Comparison of ENCODE assay signal across 9 mouse cellular contexts in genomic region chr6:23132573-23133181, GRCm38 (mm10). TPM values are rescaled to one million over a fixed set of nuclear protein-coding genes. Genes with fewer than 3 reads are reported as not detected.
A peak's percentile ranks its signal among the peaks of the same experiment; 100 is the strongest.
DNase-seq lines count a peak whose midpoint lies in the region; ATAC-seq lines count a peak whose summit lies in the region.
"Had no signal": no experiment of that assay in that cellular context is flagged by ENCODE, and none has a peak within 500 bp of the region (broad histone marks: within the 10 kb centered on the region; RNA-seq: fewer than 3 reads in every experiment).

Aass (minus strand) TSS chr6:23132986.

- no peaks in the 10 kb centered on the region for H3K36me3 ChIP-seq in forebrain, embryonic 16.5 days (ENCODE audit: control insufficient read depth, insufficient read depth)
- H3K36me3 ChIP-seq in hindbrain, embryonic 12.5 days, result no peaks in the 10 kb centered on the region
- no peaks in the 10 kb centered on the region for H3K36me3 ChIP-seq in stomach, embryonic 14.5 days (ENCODE audit: control insufficient read depth, insufficient read depth, low read length)
- H3K36me3 ChIP-seq: G1E had no signal

- H3K27me3 ChIP-seq in forebrain, embryonic 16.5 days (replicated peaks; ENCODE audit: control insufficient read depth, insufficient read depth, low read length), result no peaks in the 10 kb centered on the region
- no peaks in the 10 kb centered on the region for H3K27me3 ChIP-seq in hindbrain, embryonic 12.5 days
- H3K27me3 ChIP-seq in stomach, embryonic 14.5 days (ENCODE audit: control insufficient read depth, insufficient read depth, low read length), result no peaks in the 10 kb centered on the region

- WGBS in forebrain, embryonic 16.5 days, result 1% methylated on average over 20 of the region's 20 CpGs
- under 1% methylated on average over 20 of the region's 20 CpGs for WGBS in hindbrain, embryonic 12.5 days
- WGBS in stomach, embryonic 14.5 days, result under 1% methylated on average over 20 of the region's 20 CpGs

- no peaks in the 10 kb centered on the region for H3K9me3 ChIP-seq in forebrain, embryonic 16.5 days (ENCODE audit: control insufficient read depth, low read length)
- no peaks in the 10 kb centered on the region for H3K9me3 ChIP-seq in hindbrain, embryonic 12.5 days (replicated peaks)
- H3K9me3 ChIP-seq in stomach, embryonic 14.5 days (ENCODE audit: control insufficient read depth, low read depth, low read length), result no peaks in the 10 kb centered on the region
- H3K9me3 ChIP-seq: G1E had no signal

- peaks cover 8% of the 10 kb centered on the region for H3K4me1 ChIP-seq in forebrain, embryonic 16.5 days (replicated peaks; ENCODE audit: control insufficient read depth, insufficient read depth, low read length)
- H3K4me1 ChIP-seq in hindbrain, embryonic 12.5 days, result peaks cover 9% of the 10 kb centered on the region
- H3K4me1 ChIP-seq in stomach, embryonic 14.5 days (ENCODE audit: control insufficient read depth, insufficient read depth, low read length), result no peaks in the 10 kb centered on the region

- H3K27ac ChIP-seq in forebrain, embryonic 16.5 days (ENCODE audit: low read length), result no peak within 1 kb of the TSS
- no peak within 1 kb of the TSS for H3K27ac ChIP-seq in hindbrain, embryonic 12.5 days
- no peak within 1 kb of the TSS for H3K27ac ChIP-seq in stomach, embryonic 14.5 days (ENCODE audit: low read length)

- H3K4me2 ChIP-seq in forebrain, embryonic 16.5 days (ENCODE audit: low read length), result peak within 1 kb of the TSS; percentile 59
- H3K4me2 ChIP-seq in hindbrain, embryonic 12.5 days (replicated peaks), result peak within 1 kb of the TSS; percentile 76
- peak within 1 kb of the TSS; percentile 62 for H3K4me2 ChIP-seq in stomach, embryonic 14.5 days (replicated peaks; ENCODE audit: low read depth, low read length)

- H3K9ac ChIP-seq in forebrain, embryonic 16.5 days (replicated peaks; ENCODE audit: low read depth, low read length), result peak within 1 kb of the TSS; percentile 28
- peak within 1 kb of the TSS; percentile 20; the same call in 1 of the 2 replicates for H3K9ac ChIP-seq in hindbrain, embryonic 12.5 days
- H3K9ac ChIP-seq in stomach, embryonic 14.5 days (replicated peaks; ENCODE audit: low read depth, low read length), result no peak within 1 kb of the TSS

- peak; percentile 67 for ATAC-seq in forebrain, embryonic 16.5 days
- peak; percentile 63; the same call in 1 of the 2 replicates for ATAC-seq in hindbrain, embryonic 12.5 days (ENCODE audit: low FRiP score)
- ATAC-seq in stomach, embryonic 14.5 days (ENCODE audit: insufficient number of reproducible peaks, insufficient read depth, low FRiP score, low read depth), result peak; percentile 84

- peak; percentile 1 for DNase-seq in ovary, postnatal 10 days (ENCODE audit: low spot score)
- DNase-seq in ovary, adult 18-20 months (ENCODE audit: low spot score), result no peak
- peak; percentile 13 to 21 for DNase-seq in layer of hippocampus, postnatal 10 days (ENCODE audit: low spot score in 2 of 2)
- DNase-seq in lung, postnatal 25 days (ENCODE audit: low spot score), result peak; percentile 46
- DNase-seq in thymus, postnatal 0 days (ENCODE audit: low spot score), result no peak

- peak within 1 kb of the TSS; percentile 40 for H3K4me3 ChIP-seq in forebrain, embryonic 16.5 days (replicated peaks; ENCODE audit: low read length)
- peak within 1 kb of the TSS; percentile 42 for H3K4me3 ChIP-seq in hindbrain, embryonic 12.5 days
- peak within 1 kb of the TSS; percentile 38 for H3K4me3 ChIP-seq in stomach, embryonic 14.5 days (ENCODE audit: low read depth, low read length)

RNA-seq across cellular contexts. Expression of gene Aass, which starts in this region (rescaled TPM):
- polyA plus RNA-seq in forebrain, embryonic 16.5 days (2015; fragmentation: Nextera tagmentation; extraction: Ambion mirVana), result 0.65 and 0.76 TPM in 2 replicates
- 3.5 and 3.6 TPM in 2 replicates for polyA plus RNA-seq in hindbrain, embryonic 12.5 days (2016; fragmentation: Nextera tagmentation; extraction: Ambion mirVana)
- total RNA-seq in layer of hippocampus, postnatal 10 days (2021), result 1 to 10 TPM; 1.4 to 1.8 TPM
- polyA plus RNA-seq in stomach, embryonic 14.5 days (2014; fragmentation: Nextera tagmentation; extraction: Ambion mirVana), result 0.91 and 1.1 TPM in 2 replicates
- polyA plus RNA-seq in thymus, postnatal 0 days (2015; fragmentation: Nextera tagmentation; extraction: Ambion mirVana), result 0.07 and 0.09 TPM in 2 replicates
- total RNA-seq: G1E had no signal
- polyA plus RNA-seq: G1E had no signal

Comparison
In these comparisons a context has a peak if more than half of its experiments do, and no peak if none do; other contexts are left out.
1. DNase-seq: peak in ovary, postnatal 10 days (single experiment), layer of hippocampus, postnatal 10 days (2 of 2) and lung, postnatal 25 days (single experiment); none in ovary, adult 18-20 months (single experiment) and thymus, postnatal 0 days (single experiment).
2. Peak in ATAC-seq, H3K4me3 ChIP-seq, H3K9ac ChIP-seq and H3K4me2 ChIP-seq in forebrain, embryonic 16.5 days; RNA of the gene not detected or under 1 TPM.
3. Peak in every context shown above with its lines, with median percentiles within 50 percentile points of each other: ATAC-seq, H3K4me2 ChIP-seq and H3K4me3 ChIP-seq.